Mouse (Mus musculus) thymus, adult 2 months (tissue): ENCODE data around the gene Rcsd1.

Source experiments
- CTCF ChIP-seq: fragments of 200-500 bp; IDR thresholded peaks from 2 replicates; pipeline ENCODE4 v1.5.1; 2012; ENCODE audit warnings: mild to moderate bottlenecking, control low read depth, low read length, moderate library complexity, borderline replicate concordance; ENCODE audit not compliant: control insufficient read depth, poor library complexity, insufficient read depth; ENCODE audit errors: extremely low read depth
- POLR2A ChIP-seq: fragments of 200-500 bp; IDR thresholded peaks from 2 replicates; pipeline ENCODE4 v1.6.1; 2012; ENCODE audit warnings: mild to moderate bottlenecking, low read length, control low read depth, moderate library complexity; ENCODE audit not compliant: control insufficient read depth, poor library complexity, insufficient read depth; ENCODE audit errors: extremely low read depth

- no peak for TF ChIP-seq POLR2A
- TF ChIP-seq CTCF: no peak
These were observed 37.2 kb downstream of the Rcsd1 start for GRCm38 (mm10) chr1:165672355-165672754.
